Mouse (Mus musculus) hindbrain, embryonic 15.5 days (tissue): ENCODE data around the gene Nek8. TPM values are rescaled to one million over a fixed set of nuclear protein-coding genes. Genes with fewer than 3 reads are reported as not detected.

Source experiments
- ATAC-seq: fragments of 200-750 bp; cut with Nextera tagmentation; 2 replicates; pipeline ENCODE4 v1.8.0; 2017; ENCODE audit warnings: low read depth, moderate number of reproducible peaks, moderate TSS enrichment; ENCODE audit not compliant: low FRiP score
- H3K27ac ChIP-seq: fragments of 300-500 bp; sonication (generic); replicated peaks from 2 replicates; pipeline ENCODE4 v1.5.1; 2015; ENCODE audit warnings: mild to moderate bottlenecking, inconsistent platforms
- H3K27me3 ChIP-seq: fragments of 300-500 bp; sonication (generic); 2 replicates; pipeline ENCODE4 v1.6.1; 2015; ENCODE audit warnings: control low read depth, inconsistent platforms
- H3K36me3 ChIP-seq: fragments of 300-500 bp; sonication (generic); 2 replicates; pipeline ENCODE4 v1.6.1; 2015; ENCODE audit warnings: control low read depth, inconsistent platforms
- H3K4me1 ChIP-seq: fragments of 300-500 bp; sonication (generic); replicated peaks from 2 replicates; pipeline ENCODE4 v1.6.1; 2015; ENCODE audit warnings: control low read depth, inconsistent platforms
- H3K4me2 ChIP-seq: fragments of 300-500 bp; sonication (generic); 2 replicates; pipeline ENCODE4 v1.6.1; 2015; ENCODE audit warnings: moderate library complexity, mild to moderate bottlenecking, inconsistent platforms
- H3K4me3 ChIP-seq: fragments of 300-500 bp; sonication (generic); 2 replicates; pipeline ENCODE4 v1.5.1; 2015; ENCODE audit warnings: mild to moderate bottlenecking, inconsistent platforms
- H3K9ac ChIP-seq: fragments of 300-500 bp; sonication (generic); 2 replicates; pipeline ENCODE4 v1.6.1; 2015; ENCODE audit warnings: inconsistent platforms
- H3K9me3 ChIP-seq: fragments of 300-500 bp; sonication (generic); 2 replicates; pipeline ENCODE4 v1.6.1; 2016; ENCODE audit warnings: control low read depth, inconsistent platforms
- WGBS: fragments of 180-500 bp; shearing (Covaris S2); methylation state at CpG from one replicate; pipeline ENCODE4 v1.1.7; 2015; 5-methylcytosine and 5-hydroxymethylcytosine counted together
- polyA plus RNA-seq: library from polyadenylated mRNA; unstranded; fragments of >200 nt; fragmentation: Nextera tagmentation; extraction: Ambion mirVana; gene quantifications from 2 replicates; pipeline ENCODE4 v1.2.1, GENCODE M21; 2015

Nek8 gene
- polyA plus RNA-seq, 1 experiment from 2014 or later: 8.5 TPM

DNA sequence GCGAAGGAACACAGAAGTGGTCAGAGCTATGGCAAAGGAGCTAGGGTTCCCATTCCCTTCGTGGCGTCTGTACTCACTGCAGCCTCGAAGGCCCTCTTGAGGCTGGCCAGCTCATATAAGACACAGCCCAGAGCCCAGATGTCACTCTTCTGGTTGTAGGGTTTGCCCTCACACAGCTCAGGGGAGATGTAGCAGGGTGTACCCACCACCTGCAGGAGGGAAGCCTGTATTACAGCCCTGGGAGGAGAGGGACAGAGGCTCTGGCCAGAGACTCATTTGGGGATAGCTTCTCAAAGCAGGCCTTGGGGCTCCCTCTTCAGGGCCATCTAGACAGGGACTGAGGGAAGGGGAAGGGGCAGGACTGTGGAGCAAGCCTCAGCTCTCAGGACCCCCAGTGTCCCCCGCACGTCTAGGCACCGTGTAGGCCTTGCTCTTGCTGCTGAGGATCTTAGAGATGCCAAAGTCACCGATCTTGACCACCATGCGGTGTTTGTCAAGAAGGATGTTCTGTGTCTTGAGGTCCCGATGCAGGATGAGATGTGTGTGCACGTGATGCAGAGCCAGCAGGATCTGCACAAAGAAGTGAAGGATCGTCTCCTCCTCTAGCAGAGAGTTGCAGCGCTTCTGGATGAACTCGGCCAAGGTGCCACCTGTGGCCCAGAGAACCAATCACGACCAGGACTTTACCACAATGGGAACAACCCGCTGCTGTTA is 4.3 kb downstream of the Nek8 start:
- Histone ChIP-seq H3K36me3 (no peaks in the 10 kb centered on the region), H3K9ac (no peak overlapping the region), H3K27me3 (no peaks in the 10 kb centered on the region), H3K4me1 (peaks cover 13% of the 10 kb centered on the region), H3K9me3 (no peaks in the 10 kb centered on the region), H3K27ac (no peak overlapping the region), H3K4me2 (no peak overlapping the region), H3K4me3 (no peak overlapping the region)
- no peak for ATAC-seq
- 82% methylated on average over 16 of the region's 16 CpGs for WGBS

- Histone ChIP-seq H3K9me3 (no peaks in the 10 kb centered on the region), H3K4me2 (no peak overlapping the region), H3K9ac (no peak overlapping the region), H3K27me3 (no peaks in the 10 kb centered on the region), H3K27ac (no peak overlapping the region), H3K4me1 (peaks cover 6% of the 10 kb centered on the region), H3K4me3 (no peak overlapping the region), H3K36me3 (no peaks in the 10 kb centered on the region)
- WGBS: 64% methylated on average over 4 of the region's 4 CpGs
- no peak for ATAC-seq
These were observed 5.1 kb downstream of the Nek8 start for GRCm38 (mm10) chr11:78171328-78171727.

DNA sequence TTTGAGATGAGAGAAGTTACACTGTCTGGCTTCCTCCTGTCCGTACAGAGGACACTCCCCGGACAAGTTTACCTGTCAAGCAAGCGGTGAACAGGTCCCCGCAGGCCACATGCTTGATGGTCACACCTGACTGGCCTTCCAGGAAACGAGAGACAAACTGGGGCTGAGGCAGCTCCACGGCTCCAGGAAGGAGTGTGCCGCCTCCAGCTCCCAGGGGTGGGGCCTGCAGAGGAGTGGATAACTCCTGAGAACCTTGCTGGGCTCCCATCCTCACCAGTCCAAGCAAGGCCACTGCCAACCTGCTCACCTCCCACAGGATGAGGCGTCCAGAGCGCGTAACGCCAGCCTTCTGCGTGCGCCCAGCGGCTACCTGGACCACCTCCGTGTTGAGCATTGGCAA is 6.2 kb downstream of the Nek8 start:
- Histone ChIP-seq H3K9ac (no peak overlapping the region), H3K36me3 (no peaks in the 10 kb centered on the region), H3K9me3 (no peaks in the 10 kb centered on the region), H3K27ac (no peak overlapping the region), H3K27me3 (no peaks in the 10 kb centered on the region), H3K4me2 (no peak overlapping the region), H3K4me3 (no peak overlapping the region), H3K4me1 (peaks cover 9% of the 10 kb centered on the region)
- WGBS: 93% methylated on average over 15 of the region's 15 CpGs
- no peak for ATAC-seq

GRCm38 (mm10) chr11:78168541-78169468 is 7.7 kb downstream of the Nek8 start:
- Histone ChIP-seq H3K9me3 (no peaks in the 10 kb centered on the region), H3K4me1 (peaks cover 11% of the 10 kb centered on the region), H3K27me3 (no peaks in the 10 kb centered on the region), H3K27ac (no peak overlapping the region), H3K36me3 (no peaks in the 10 kb centered on the region), H3K4me2 (no peak overlapping the region), H3K4me3 (no peak overlapping the region), H3K9ac (no peak overlapping the region)
- no peak for ATAC-seq
- WGBS: 66% methylated on average over 19 of the region's 19 CpGs

DNA sequence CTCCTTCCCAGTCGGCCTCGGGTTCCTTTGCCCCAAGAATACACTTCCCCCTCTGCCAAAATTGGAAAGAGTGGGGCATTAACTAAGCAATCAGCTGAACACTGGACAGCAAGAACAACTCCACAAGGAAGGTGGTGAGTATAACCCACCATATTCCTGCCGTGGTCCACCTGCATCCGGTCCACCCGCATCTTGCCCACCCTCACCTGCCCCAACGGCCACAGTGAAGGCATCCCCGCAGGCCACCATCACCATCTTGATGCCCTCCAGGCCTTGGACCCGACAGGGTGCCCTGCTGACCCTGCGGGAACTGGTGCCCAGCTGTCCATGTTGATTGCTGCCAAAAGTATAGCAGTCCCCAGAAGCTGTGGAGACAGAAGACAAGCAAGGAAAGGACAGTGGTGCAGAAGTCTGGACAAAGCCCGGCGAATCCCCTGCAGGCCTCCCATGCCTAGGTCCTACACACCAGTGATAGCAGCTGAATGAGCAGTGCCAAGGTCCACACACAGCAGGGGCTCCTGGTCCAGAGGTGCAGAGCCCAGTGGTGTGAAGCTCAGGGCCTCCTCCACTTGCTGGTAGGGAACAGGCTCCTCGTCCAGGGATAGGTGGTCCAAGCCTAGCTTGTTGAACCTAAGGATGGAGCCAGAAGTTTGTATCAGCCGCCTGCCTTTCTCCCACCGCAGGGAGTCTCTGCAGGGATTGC is 9.1 kb downstream of the Nek8 start:
- Histone ChIP-seq H3K4me1 (peaks cover 25% of the 10 kb centered on the region), H3K4me3 (no peak overlapping the region), H3K27me3 (no peaks in the 10 kb centered on the region), H3K36me3 (no peaks in the 10 kb centered on the region), H3K4me2 (no peak overlapping the region), H3K27ac (no peak overlapping the region), H3K9me3 (no peaks in the 10 kb centered on the region), H3K9ac (no peak overlapping the region)
- 89% methylated on average over 14 of the region's 14 CpGs for WGBS
- ATAC-seq: no peak

GRCm38 (mm10) chr11:78166640-78167039 is 9.8 kb downstream of the Nek8 start:
- 80% methylated on average over 6 of the region's 6 CpGs for WGBS
- Histone ChIP-seq H3K9ac (no peak overlapping the region), H3K27ac (no peak overlapping the region)

DNA sequence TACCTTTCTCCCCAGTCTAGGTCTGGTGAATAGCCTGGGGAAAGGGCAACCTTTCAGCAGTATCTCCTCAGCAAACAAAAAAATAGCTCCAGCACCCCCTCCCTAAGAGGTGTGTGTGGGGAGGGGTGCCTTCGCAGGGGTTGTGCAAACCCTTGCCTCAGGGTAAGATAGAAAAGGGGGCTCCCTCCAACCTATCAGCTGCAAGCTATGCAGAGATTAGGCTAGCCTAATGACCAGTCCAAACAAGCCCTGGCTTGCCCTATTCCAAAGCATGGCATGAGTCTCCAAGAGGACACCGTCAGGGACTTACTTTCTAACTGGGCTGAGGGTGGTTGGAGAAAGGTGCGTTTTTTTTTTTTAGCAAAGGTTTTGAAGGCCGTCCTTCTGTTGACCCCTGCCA is 10.3 kb downstream of the Nek8 start:
- no peaks in the 10 kb centered on the region for H3K36me3 ChIP-seq
- no peaks in the 10 kb centered on the region for H3K27me3 ChIP-seq
- peak overlapping the region; percentile 80 for H3K4me3 ChIP-seq
- H3K9me3 ChIP-seq: no peaks in the 10 kb centered on the region
- peak overlapping the region; percentile 37 for H3K9ac ChIP-seq
- no peak for ATAC-seq
- H3K4me2 ChIP-seq: peak overlapping the region; percentile 63
- H3K27ac ChIP-seq: peak overlapping the region; percentile 94
- WGBS: 54% methylated on average over 4 of the region's 4 CpGs
- peaks cover 37% of the 10 kb centered on the region for H3K4me1 ChIP-seq

More at GRCm38 (mm10) chr11:78166640-78167039, 9.8 kb downstream of the Nek8 start:
- no peaks in the 10 kb centered on the region for H3K9me3 ChIP-seq
- no peak overlapping the region for H3K4me2 ChIP-seq
- no peak for ATAC-seq
- H3K27me3 ChIP-seq: no peaks in the 10 kb centered on the region
- H3K4me3 ChIP-seq: no peak overlapping the region
- H3K4me1 ChIP-seq: peaks cover 32% of the 10 kb centered on the region
- no peaks in the 10 kb centered on the region for H3K36me3 ChIP-seq

GRCm38 (mm10) chr11:78165761-78166109 is 10.7 kb downstream of the Nek8 start:
- Histone ChIP-seq H3K4me2 (peak overlapping the region; percentile 63), H3K4me1 (peaks cover 39% of the 10 kb centered on the region), H3K9me3 (no peaks in the 10 kb centered on the region), H3K27ac (peak overlapping the region; percentile 94), H3K27me3 (no peaks in the 10 kb centered on the region), H3K36me3 (peaks cover 3% of the 10 kb centered on the region), H3K4me3 (peak overlapping the region; percentile 80), H3K9ac (peak overlapping the region; percentile 37)
- ATAC-seq: peak; percentile 53
- WGBS: 3% methylated on average over 16 of the region's 16 CpGs

DNA sequence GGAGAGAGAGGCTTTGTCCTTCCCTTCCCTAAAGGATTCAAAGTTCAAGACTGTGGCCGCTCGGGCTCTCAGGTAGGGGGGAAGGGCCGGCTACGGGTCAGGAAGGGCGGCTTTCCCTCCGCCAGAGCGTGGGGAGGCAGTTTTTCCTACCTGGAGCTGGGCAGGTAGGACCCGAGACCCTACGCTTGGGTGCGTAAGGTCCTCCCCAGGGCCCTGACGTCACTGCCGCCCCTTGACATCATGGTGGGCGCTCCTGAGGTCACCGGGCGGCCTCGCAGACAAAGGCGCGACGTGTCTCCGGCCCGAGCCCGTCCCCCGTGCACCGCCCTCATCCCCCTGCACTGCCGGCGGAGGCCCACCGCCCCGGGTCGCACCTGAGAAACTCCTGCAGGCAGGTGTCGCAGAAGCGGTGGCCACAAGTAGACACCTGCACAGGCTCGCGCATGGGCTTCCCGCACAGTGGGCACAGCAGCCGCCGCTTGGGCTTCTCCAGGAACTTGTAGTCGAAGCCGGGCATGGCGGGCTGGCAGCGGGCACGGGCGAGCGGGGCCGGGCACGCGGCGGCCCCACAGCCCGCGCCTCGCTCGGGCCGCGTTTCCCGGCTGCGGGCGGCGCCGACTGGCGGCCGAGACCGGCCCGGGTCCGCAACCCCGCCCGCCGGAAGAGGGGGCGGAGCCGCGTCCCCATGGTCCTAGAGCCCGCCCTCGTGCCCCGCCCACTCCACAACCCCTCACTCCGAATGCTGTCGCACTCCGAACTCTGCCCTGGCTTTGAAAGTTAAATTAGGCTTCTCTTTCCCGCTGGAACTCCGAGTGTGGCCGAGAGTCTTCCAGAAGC is 11.3 kb downstream of the Nek8 start, which contains the start of gene Traf4:
TSS of gene Traf4 (minus strand) at position 666 of the 837 bp plus-strand sequence.
- under 1% methylated on average over 70 of the region's 78 CpGs for WGBS

DNA sequence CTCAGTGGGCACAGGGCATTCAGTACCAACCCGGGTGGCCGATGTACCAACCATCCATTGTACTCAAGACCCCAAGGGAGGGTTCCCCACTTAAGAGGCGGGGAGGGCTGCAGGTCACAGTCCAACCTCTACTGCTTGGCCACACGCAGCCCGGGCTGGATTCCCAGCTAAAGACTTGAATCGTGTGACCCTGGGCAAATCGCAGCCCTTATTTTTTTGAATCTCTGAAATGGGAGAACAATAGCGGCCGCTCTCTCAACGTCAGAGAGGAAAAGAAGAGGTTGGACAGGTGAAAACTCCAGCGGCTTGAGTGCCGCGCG is 11.9 kb downstream of the Nek8 start:
- no peaks in the 10 kb centered on the region for H3K9me3 ChIP-seq
- peak overlapping the region; percentile 94 for H3K9ac ChIP-seq
- H3K27ac ChIP-seq: peak overlapping the region; percentile 94
- peaks cover 39% of the 10 kb centered on the region for H3K4me1 ChIP-seq
- 0% methylated on average over 14 of the region's 14 CpGs for WGBS
- ATAC-seq: 0 out of 2 replicates have a peak, but pooled peaks have one; percentile 2
- H3K4me2 ChIP-seq: peak overlapping the region; percentile 63
- peaks cover 15% of the 10 kb centered on the region for H3K36me3 ChIP-seq
- peak overlapping the region; percentile 80 for H3K4me3 ChIP-seq
- no peaks in the 10 kb centered on the region for H3K27me3 ChIP-seq

More for the DNA sequence above, 11.3 kb downstream of the Nek8 start, which contains the start of gene Traf4:
- Histone ChIP-seq H3K9ac (peak within 1 kb of the TSS; percentile 94), H3K27ac (peak within 1 kb of the TSS; percentile 94), H3K4me3 (peak within 1 kb of the TSS; percentile 80), H3K9me3 (no peaks in the 10 kb centered on the region), H3K4me2 (peak within 1 kb of the TSS; percentile 63), H3K27me3 (no peaks in the 10 kb centered on the region), H3K4me1 (peaks cover 39% of the 10 kb centered on the region), H3K36me3 (peaks cover 9% of the 10 kb centered on the region)
- ATAC-seq: peak; percentile 87
